Mouse (Mus musculus) layer of hippocampus, postnatal 25 days (tissue): ENCODE measurements around the gene Lix1l. TPM values are rescaled to one million over a fixed set of nuclear protein-coding genes. Genes with fewer than 3 reads are reported as not detected.
"Not testable (repeated sequence)": the region's sequence is repeated elsewhere in the genome, so short reads cannot be mapped to it uniquely, and the experiment has no call there.

ENCODE experiments used
- DNase-seq, 2 experiments: peaks; one replicate each; pipeline ENCODE4 v3.0.0; 2022; ENCODE audit warnings: mixed read lengths in 2 of 2, low spot score in 1 of 2; ENCODE audit errors: extremely low spot score in 1 of 2
- total RNA-seq, 2 experiments: library from RNA; stranded (reverse); gene quantifications; 2 replicates each; pipeline ENCODE4 v1.2.3; 2021

The Lix1l gene
- total RNA-seq, 2 experiments from 2014 or later: 29.2 to 29.4 TPM

GRCm38 (mm10) chr3:96606618-96607017 is 5.7 kb downstream of the Lix1l start:
- no peak for DNase-seq

DNA sequence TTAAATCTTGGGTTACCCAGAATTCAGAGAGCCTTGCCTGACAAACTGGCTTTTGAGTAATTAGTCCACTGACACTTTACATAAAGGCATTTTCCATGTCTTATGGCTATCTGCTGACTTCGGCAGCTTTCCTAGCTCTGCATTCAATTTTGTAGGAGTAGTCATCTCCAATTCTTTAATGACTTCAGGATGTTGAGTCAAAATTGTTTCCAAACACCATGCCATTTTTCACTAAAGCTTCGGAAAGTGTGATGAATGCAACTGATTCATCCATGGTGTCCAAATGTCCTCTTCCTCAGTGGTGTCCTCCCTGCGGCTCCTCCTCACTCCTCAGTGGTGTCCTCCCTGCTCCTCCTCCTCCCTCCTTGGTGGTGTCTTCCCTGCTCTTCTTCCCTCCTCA is 17.0 kb downstream of the Lix1l start:
- no peak for DNase-seq

DNA sequence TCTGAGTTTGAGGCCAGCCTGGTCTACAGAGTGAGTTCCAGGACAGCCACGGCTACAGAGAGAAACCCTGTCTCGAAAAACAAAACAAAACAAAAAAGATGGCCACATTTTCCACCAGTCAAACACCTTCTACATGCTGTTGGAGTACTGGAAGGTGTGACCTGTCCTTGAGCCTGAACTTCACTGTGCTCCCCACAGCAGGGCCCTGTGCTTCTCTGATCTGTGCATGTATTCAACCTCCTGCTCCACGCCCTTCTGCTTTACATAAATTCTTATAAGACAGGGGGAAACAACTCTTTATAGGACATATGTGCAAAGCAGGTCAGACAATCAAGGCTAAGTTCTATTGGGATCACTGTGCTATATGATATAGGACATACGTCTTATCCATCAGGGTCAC is 22.3 kb downstream of the Lix1l start:
- DNase-seq: no peak

DNA sequence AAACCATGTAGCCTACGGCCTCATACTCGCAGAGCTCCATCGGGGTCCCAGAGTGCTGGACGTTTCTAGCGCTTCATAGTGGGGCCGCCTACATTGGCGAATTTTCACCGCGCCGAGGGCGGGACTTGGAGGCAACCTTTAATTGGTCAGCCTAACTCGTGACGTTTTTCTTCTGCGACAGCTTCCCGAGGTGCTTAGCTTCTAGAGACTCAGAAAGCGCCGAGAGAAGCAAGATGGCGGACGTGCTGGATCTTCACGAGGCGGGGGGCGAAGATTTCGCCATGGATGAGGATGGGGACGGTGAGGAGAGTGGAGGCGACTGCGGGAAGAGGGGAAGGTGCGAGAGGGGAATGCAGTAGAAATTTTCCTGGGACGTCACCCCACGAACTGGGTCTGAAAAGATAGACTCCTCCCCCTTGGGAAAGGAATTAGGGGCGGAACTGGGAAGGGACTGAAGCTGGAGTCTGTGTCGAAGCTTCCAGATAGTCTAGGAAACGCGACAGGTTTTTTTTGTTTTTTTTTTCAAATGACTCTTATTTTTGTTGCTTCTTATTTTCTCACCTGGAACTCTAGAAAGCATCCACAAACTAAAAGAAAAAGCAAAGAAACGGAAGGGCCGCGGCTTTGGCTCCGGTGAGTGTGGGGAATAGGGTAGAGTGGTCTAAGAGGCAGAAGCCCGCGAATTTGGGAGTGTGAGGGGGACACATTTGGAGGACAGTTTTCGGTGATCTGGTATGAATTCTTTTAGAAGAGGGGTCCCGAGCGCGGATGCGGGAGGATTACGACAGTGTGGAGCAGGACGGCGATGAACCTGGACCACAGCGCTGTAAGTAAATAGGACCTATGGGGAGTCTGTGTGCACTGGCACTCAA is 29.0 kb downstream of the Lix1l start, which contains the start of gene Rbm8a:
Gene Rbm8a, plus strand, starts transcription at position 205 of the 872 bp plus-strand sequence.
- peak; percentile 90 to 91 for DNase-seq

- DNase-seq: no peak
These were observed 31.1 kb downstream of the Lix1l start for GRCm38 (mm10) chr3:96632058-96632457.

- no peak for DNase-seq
These were observed 33.1 kb downstream of the Lix1l start for GRCm38 (mm10) chr3:96634015-96634414.

GRCm38 (mm10) chr3:96634928-96635879 is 34.3 kb downstream of the Lix1l start, which contains the start of the genes Pex11b and Gm42957:
Pex11b (plus strand) TSS chr3:96635376.
Gm42957 (plus strand) TSS chr3:96635474.
- DNase-seq: peak; percentile 69 to 80

DNA sequence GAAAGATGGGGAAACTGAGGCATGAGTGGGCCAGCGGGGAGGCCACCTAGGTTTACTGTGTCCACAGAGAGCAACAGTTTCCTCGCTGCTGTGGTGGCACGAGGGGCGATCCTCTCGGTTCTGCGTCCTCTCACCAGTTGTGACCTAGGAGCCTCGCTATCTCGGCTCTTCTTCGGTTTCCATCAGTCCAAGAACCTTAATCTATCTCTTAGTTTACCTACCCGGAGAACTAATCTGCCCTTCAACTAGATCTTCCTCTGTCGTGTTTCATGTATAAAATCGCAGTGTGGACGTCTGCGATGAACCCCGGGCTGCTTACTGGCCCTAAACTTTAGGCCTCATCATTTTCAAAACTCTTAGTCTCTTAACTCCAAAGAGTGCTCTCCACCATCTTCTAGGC is 35.0 kb downstream of the Lix1l start:
- peak in 1 of 2 experiments; percentile 9 for DNase-seq

GRCm38 (mm10) chr3:96636448-96636847 is 35.5 kb downstream of the Lix1l start:
- no peak for DNase-seq

GRCm38 (mm10) chr3:96639219-96639618 is 38.3 kb downstream of the Lix1l start:
- peak in 1 of 2 experiments; percentile 64 for DNase-seq

- peak in 1 of 2 experiments; percentile 51 for DNase-seq
These were observed 44.2 kb downstream of the Lix1l start, which contains the start of gene Itga10 for GRCm38 (mm10) chr3:96645018-96645649. Itga10 (plus strand) TSS chr3:96645584.

GRCm38 (mm10) chr3:96647365-96647764 is 46.4 kb downstream of the Lix1l start:
- no peak for DNase-seq

DNA sequence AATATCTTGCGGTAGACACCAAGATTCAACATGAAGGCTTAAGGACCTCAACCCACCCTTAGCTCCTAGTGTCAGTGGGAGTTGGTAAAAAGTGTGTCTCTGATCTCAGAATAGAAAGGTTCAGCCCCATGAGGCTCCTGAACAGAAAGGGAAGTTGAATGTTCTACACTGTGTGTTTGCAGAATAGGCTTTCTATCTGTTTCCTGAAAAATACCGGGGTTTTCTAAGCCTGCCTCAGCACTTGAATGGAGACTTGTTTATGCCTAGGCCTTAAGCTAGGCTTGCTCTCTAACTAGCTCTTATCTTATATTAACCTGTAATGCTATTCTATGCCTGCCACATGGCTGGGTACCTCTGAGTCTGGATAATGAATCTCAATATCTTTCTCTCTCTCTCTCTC is 60.0 kb downstream of the Lix1l start:
- no peak for DNase-seq

GRCm38 (mm10) chr3:96662731-96663316 is 61.9 kb downstream of the Lix1l start:
- DNase-seq: no peak

GRCm38 (mm10) chr3:96663432-96664239 is 62.7 kb downstream of the Lix1l start:
- peak; percentile 84 to 95 for DNase-seq

- not testable (repeated sequence) for DNase-seq
These were observed 64.9 kb downstream of the Lix1l start for GRCm38 (mm10) chr3:96665732-96666363.

DNA sequence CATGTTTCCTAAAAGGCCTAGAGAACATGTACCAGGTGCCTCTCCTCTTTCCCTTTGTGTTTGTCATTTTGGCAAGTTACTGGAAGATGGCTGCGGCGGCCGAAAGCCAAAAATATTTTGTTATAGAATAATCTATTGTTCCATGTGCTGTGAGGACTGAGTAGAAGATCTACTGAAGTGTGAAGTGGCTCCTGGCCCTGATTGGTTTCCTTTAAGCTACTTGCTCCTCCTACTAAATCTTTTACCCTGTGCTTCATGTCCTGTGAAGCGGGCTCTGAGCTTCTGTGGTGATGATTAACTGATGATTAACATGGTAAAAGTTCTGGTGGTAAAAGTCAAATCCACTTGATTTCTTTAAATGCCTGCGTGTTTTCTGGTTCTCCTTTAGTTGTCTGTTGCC is 66.0 kb downstream of the Lix1l start:
- no peak for DNase-seq

- DNase-seq: no peak
These were observed 66.4 kb downstream of the Lix1l start for GRCm38 (mm10) chr3:96667316-96667715.
